Mouse (Mus musculus) urinary bladder, postnatal 10 days (tissue): ENCODE measurements around the gene Gja3.
"Not testable (repeated sequence)": the region's sequence is repeated elsewhere in the genome, so short reads cannot be mapped to it uniquely, and the experiment has no call there.

Source experiments
- DNase-seq: peaks from one replicate; pipeline ENCODE4 v3.0.0; 2022; ENCODE audit warnings: low spot score

Gene Gja3

DNA sequence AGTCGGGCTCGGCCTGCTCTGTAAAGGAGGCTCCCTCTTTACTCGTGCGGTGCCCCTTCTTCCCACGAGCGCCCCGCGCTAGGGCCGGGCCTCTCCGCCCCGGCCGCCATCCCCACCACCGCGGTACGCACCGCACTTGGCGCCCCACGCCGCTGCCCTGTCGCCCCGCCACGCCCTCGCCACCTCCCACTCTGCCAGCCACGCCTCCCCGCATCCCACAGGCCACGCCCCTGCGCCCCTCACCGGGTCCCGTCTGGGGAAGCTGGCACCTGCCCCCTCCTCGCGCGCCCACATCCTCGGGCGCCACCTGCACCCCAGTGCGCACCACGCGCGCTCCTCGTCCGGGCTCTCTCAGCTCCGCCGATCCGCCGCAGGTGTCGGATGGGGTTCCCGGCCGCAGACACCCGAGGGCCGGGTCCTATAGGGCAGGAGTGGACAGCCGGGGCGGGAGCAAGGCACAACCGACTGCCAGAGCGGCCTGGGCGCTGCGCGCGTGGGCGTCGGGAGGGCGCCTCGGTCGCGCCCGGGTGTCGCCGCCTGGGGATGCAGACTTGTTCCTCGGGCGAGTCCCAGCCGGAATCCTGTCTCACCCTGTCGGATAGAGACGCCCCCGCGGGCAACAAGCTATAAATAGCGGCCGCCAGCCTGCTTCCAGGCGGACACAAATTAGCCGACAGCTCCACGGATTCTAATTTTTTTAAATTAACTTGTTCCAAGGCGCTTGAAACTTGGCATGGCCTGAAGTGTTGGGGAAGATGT lies at the start of gene Gja3:
Gene Gja3 (minus strand): TSS at position 538 of the 759 bp plus-strand sequence.
- DNase-seq: no peak

DNA sequence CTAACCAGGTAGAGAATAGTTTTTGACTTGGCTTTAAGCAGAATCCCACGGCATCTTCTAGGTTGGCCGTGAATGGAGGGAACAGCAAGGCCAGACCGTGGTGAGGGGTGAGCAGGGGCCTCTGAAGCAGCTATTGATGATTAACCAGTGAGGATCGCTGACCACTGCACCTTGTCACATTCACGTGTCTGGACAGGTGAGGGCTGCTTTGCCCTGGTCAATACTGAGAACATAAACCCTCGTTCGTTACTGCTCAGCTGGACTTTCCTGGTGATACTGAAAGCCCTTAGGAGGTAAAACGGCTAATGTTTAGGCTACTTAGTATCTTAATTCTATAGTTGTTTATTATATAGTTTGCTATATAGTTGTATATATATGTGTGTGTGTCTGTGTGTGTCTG lies 49.2 kb upstream of the Gja3 start:
- no peak for DNase-seq

- no peak for DNase-seq
Measured at GRCm38 (mm10) chr14:57105721-57106120, 47.8 kb upstream of the Gja3 start.

DNA sequence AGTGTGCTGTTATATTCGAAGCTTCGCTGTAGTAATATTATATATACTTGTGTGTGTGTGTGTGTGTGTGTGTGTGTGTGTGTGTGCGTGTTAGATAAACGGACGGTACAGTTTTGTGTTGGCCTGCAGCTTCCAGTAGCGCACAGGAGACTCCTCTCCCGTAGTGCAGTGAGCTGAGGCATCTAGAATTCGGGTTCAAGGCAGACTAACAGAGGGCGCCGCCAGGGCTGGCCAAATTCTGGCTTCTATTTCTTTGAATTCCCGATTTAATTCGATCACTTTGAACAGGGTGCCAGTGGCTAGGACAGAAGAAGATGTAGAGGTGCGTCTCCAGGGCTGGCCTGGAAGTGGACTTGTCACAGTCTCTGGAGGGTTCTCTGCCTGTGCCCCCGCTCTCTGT lies 47.2 kb upstream of the Gja3 start:
- DNase-seq: no peak

DNA sequence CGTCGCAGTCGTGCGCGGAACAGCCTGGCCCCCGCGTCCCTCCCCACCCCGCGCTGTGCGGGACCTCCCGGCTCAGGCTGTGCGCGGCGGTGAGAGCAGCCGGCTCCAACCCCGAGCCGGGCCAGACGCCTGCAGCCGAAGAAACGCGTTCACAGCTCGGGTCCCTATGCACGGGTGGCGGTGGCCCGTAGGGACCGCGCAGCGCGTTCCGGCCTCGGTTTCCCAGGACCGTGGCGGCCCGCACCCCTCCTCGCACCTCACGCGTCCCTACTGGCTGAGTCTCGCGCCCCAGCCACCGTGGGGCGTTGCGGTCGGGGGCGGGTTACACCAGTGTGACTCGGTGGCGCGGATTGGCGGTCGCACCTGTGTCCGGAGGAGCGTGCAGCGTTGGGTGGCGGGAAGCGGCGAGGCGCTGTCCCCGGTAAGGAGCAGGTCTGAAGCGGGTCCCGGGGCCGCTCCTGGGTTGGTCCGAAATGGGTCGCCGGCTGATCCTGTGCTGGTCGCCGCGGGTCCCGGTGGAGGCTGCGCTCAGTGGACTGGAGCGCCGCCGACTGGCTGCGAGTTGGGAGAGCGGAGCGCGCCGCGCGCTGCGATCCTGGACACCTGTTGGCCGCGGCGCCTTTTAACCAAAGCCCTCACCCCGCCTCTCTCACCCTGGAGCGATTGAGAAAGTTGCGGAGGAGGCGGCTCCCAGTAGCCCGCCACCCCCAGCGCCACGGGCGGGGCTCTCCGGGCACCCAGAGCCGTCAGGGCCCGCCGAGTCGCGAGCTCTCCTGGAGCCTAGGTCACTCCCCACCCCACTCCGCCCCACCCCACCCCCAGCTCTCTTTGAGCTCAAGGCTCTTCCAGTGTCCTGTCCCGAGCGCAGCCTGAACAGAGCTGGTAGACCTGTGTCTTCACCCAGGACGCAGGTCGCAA lies 46.5 kb upstream of the Gja3 start, which contains the start of gene Gjb2:
Gene Gjb2 (minus strand): TSS at position 597 of the 918 bp plus-strand sequence.
- DNase-seq: no peak

GRCm38 (mm10) chr14:57103711-57104105 lies 45.8 kb upstream of the Gja3 start:
- no peak for DNase-seq

GRCm38 (mm10) chr14:57103121-57103520 lies 45.2 kb upstream of the Gja3 start:
- no peak for DNase-seq

DNA sequence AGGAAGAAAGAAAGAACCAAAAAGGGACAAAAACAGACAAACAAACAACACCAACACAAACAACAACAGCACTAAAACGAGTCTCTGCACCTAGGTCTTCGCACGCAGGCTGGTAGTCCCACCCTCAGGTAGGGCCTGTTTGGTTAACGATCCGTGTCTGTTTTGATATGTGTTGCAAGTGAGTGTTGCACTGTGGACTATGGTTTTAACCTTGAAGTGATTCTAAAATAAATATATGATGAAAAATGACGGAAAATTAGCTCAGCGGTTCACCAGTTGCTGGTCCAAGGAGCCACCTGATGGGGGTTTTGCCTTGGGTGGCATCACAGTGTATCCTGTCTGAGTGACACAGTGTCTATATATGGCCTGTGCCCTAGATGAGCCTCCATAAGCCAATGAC lies 43.7 kb upstream of the Gja3 start:
- no peak for DNase-seq

DNA sequence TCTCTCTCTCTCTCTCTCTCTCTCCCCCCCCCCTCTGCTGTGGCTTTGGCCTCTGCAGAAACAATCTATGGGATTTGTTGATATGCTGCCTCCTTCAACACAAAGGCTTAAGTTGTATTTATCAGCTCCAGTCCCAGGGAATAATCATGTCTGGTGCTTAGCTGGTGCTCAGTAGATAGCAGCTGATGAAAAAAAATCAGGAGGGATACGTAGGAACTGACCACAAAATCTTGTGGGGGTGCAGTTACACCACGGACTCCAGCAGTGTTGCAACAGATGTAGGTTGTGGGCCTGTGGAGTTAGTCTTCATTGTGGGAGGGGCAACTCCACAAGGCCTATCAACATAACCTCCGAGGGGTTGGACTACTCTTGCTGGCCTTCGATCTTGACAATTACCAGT lies 38.0 kb upstream of the Gja3 start:
- no peak for DNase-seq

DNA sequence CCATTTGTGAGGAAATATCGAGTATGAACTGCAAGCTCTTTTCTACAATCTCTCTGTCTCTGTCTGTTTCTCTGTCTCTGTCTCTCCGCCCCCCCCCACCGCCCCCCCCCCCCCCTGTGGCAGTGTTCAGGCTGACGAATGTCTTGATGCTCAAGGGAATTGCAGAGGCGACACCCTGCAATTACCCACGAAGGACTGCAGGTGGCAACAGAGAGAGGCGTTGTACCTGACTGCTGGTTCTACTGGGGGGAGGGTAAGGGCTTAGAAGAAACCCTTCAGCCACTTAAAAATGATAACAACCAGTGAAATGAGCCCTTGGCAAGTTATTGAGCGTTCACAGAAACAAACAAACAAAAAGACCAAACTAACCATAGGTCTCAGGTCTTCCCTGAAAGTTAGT lies 35.1 kb upstream of the Gja3 start:
- DNase-seq: no peak

DNA sequence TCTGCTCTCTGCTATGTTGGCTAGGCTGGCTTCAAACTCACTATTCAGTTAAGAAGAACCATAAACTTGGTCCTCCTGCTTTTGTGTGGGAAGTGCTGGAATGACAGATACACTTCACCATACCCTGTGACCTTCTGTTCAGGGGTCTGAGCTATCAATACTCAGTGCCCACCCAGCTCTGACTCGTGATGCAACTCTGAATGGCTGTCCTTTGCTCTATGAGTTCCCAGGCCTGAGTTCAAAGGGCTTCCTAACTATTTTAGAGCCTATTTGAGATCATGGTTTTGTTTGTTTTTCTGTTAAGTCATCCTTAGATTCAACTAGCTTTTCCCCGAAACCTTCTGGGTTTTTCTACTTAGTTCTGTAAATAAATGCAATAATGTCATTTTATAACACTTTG lies 32.1 kb upstream of the Gja3 start:
- DNase-seq: no peak

GRCm38 (mm10) chr14:57089107-57089506 lies 31.2 kb upstream of the Gja3 start:
- no peak for DNase-seq

GRCm38 (mm10) chr14:57084180-57084668 lies 26.3 kb upstream of the Gja3 start:
- no peak for DNase-seq

DNA sequence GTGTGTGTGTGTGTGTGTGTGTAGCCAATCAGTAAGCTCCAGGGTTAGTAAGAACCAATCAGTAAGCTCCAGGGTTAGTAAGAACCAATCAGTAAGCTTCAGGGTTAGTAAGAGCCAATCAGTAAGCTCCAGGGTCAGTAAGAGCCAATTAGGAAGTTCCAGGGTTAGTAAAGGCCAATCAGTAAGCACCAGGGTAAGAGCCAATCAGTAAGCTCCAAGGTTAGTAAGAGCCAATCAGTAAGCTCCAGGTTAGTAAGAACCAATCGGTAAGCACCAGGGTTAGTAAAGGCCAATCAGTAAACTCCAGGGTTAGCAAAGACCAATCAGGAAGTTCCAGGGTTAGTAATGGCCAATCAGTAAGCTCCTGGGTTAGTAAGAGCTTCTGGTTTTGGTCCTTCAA lies 25.0 kb upstream of the Gja3 start:
- DNase-seq: no peak

DNA sequence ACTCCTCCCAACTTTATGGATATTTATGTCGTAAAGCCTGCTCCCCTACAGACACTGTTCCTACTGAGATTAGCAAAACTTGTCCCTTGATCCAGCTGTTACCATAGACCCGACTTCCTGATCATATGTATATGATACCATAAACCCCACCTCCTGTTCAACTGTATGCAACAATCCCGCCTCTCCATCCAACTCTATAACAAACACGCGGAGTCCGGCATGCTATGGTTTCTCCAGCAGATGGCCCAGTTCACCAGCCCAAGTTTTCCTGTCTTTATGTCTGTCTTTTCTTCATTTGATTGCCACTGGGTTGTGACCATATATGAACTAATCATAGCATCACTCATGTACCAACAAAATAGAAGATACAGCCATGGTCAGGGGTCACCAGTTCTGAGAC lies 17.6 kb upstream of the Gja3 start:
- no peak for DNase-seq

DNA sequence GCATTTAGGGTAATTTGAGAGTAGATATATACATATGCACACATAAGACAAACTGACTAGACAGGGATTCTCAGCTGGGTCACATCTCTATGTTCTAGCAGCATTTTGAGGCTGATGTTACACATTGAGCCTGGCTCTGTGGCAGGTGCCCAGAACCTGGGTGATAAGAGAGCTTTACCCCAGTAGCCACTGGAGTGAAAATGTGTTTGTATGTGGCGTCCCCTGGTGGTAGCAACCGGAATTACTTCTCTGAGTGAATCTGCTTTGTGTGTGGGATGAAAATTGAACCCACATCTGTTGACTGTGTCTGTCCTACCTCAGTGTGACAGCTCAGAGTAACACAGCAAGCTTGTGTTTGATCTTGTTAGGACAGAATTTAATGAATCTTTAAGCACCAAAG lies 12.0 kb upstream of the Gja3 start:
- DNase-seq: not testable (repeated sequence)

- no peak for DNase-seq
Measured at GRCm38 (mm10) chr14:57066053-57066452, 8.2 kb upstream of the Gja3 start.

GRCm38 (mm10) chr14:57060052-57060451 lies 2.2 kb upstream of the Gja3 start:
- not testable (repeated sequence) for DNase-seq

DNA sequence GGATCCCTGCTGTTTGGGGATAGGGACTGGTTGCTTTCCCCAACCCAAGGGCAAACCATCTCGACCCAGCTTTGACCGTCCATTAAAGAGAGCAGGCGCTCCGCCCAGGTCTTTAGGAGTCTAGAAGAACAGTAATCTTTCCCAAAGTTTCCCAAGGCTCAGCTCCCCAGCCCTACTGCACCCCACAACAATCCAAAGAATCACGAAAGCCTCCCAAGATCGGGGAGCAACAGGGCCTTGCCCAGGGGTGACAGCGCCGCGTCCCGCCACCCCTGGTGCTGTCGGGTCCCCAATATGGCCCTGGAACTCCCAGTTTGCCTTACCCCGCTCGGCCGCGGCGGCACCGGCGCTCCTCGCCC lies 717 bp downstream of the Gja3 start:
- no peak for DNase-seq

- DNase-seq: no peak
Measured at GRCm38 (mm10) chr14:57052713-57053112, 5.2 kb downstream of the Gja3 start.

DNA sequence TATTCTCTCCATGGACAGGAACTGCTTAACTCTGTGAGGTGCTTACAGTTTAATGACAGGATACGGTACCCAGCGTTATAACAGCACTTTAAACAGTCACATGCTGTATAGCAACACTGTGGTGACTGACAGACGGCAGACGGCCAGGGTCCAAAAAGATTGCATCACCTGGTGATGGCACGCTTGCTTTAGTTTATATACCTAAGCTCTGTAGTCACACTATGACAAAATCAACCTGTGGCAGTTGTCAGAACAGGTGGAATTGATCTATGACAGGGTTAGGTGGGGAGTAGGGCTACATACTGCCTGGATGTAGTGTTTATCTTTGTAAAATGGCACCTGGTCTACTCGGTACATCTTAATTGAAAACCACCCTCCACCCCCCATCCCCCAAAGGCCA lies 14.0 kb downstream of the Gja3 start:
- DNase-seq: no peak

DNA sequence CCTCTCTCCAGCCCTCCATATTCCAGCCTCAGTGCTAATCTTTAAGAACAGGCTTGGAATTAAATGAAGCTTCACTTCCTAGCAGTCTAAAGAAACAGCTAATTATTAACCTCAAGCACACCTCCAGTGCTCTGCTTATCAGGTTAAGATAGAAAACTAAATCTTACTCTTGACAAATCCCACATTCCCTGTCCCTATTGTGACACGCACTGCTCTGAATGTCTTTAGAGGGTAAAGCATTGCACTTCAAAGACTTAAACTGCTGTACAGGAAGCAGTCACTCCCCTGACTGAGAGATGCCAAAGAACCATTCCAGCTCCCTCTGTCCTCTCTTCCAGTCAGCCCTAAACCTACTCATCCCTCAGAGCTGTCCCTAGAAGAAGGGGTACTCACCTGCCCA lies 16.5 kb downstream of the Gja3 start:
- DNase-seq: no peak

- no peak for DNase-seq
Measured at GRCm38 (mm10) chr14:57034926-57035498, 22.9 kb downstream of the Gja3 start.
